Mouse (Mus musculus) hindbrain, embryonic 15.5 days (tissue): ENCODE results near the gene Adam11. TPM values are rescaled to one million over a fixed set of nuclear protein-coding genes. Genes with fewer than 3 reads are reported as not detected.
A peak's percentile ranks its signal among the peaks of the same experiment; 100 is the strongest.

Experiments
- ATAC-seq: fragments of 200-750 bp; cut with Nextera tagmentation; 2 replicates; pipeline ENCODE4 v1.8.0; 2017; ENCODE audit warnings: low read depth, moderate number of reproducible peaks, moderate TSS enrichment; ENCODE audit not compliant: low FRiP score
- H3K27ac ChIP-seq: fragments of 300-500 bp; sonication (generic); replicated peaks from 2 replicates; pipeline ENCODE4 v1.5.1; 2015; ENCODE audit warnings: mild to moderate bottlenecking, inconsistent platforms
- H3K27me3 ChIP-seq: fragments of 300-500 bp; sonication (generic); 2 replicates; pipeline ENCODE4 v1.6.1; 2015; ENCODE audit warnings: control low read depth, inconsistent platforms
- H3K36me3 ChIP-seq: fragments of 300-500 bp; sonication (generic); 2 replicates; pipeline ENCODE4 v1.6.1; 2015; ENCODE audit warnings: control low read depth, inconsistent platforms
- H3K4me1 ChIP-seq: fragments of 300-500 bp; sonication (generic); replicated peaks from 2 replicates; pipeline ENCODE4 v1.6.1; 2015; ENCODE audit warnings: control low read depth, inconsistent platforms
- H3K4me2 ChIP-seq: fragments of 300-500 bp; sonication (generic); 2 replicates; pipeline ENCODE4 v1.6.1; 2015; ENCODE audit warnings: moderate library complexity, mild to moderate bottlenecking, inconsistent platforms
- H3K4me3 ChIP-seq: fragments of 300-500 bp; sonication (generic); 2 replicates; pipeline ENCODE4 v1.5.1; 2015; ENCODE audit warnings: mild to moderate bottlenecking, inconsistent platforms
- H3K9ac ChIP-seq: fragments of 300-500 bp; sonication (generic); 2 replicates; pipeline ENCODE4 v1.6.1; 2015; ENCODE audit warnings: inconsistent platforms
- H3K9me3 ChIP-seq: fragments of 300-500 bp; sonication (generic); 2 replicates; pipeline ENCODE4 v1.6.1; 2016; ENCODE audit warnings: control low read depth, inconsistent platforms
- WGBS: fragments of 180-500 bp; shearing (Covaris S2); methylation state at CpG from one replicate; pipeline ENCODE4 v1.1.7; 2015; 5-methylcytosine and 5-hydroxymethylcytosine counted together
- polyA plus RNA-seq: library from polyadenylated mRNA; unstranded; fragments of >200 nt; fragmentation: Nextera tagmentation; extraction: Ambion mirVana; gene quantifications from 2 replicates; pipeline ENCODE4 v1.2.1, GENCODE M21; 2015

Gene Adam11
- polyA plus RNA-seq, 1 experiment from 2014 or later: 25.6 TPM

DNA sequence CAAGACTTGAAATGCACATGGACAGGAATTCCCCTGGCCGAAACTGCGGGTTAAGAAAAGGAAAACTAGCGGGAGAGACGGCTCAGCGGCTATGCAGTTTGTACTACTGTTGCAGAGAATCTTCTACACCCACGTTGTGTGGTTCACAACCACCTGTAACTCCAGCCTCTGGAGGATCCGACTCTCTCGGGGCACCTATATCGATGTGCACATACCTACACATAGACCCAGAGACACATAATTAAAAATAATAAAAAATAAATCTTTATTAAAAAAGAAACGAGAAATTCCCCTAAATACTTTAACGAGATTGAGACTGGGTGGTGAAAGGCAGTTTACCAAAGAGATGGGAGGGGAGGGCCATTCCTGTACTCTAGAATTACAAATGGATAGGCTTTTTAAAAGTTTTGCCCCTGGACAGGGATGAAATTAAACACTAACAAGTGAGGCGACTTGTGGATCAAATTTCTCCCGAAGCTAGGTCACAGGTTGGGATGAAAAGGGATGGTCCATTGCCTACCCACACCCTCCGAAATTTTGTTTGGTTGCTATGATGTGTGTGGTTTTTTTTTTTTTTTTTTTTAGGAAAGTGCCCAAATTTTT lies 58.6 kb downstream of the Adam11 start:
- WGBS: 6% methylated on average over 14 of the region's 14 CpGs
- Histone ChIP-seq H3K27me3 (no peaks in the 10 kb centered on the region; the same call in 1 of the 2 replicates), H3K4me3 (peak overlapping the region; percentile 69), H3K4me1 (peaks cover 28% of the 10 kb centered on the region), H3K9me3 (no peaks in the 10 kb centered on the region), H3K9ac (peak overlapping the region; percentile 81; the same call in 1 of the 2 replicates), H3K4me2 (peak overlapping the region; percentile 73), H3K27ac (peak overlapping the region; percentile 92), H3K36me3 (no peaks in the 10 kb centered on the region)
- ATAC-seq: no peak

DNA sequence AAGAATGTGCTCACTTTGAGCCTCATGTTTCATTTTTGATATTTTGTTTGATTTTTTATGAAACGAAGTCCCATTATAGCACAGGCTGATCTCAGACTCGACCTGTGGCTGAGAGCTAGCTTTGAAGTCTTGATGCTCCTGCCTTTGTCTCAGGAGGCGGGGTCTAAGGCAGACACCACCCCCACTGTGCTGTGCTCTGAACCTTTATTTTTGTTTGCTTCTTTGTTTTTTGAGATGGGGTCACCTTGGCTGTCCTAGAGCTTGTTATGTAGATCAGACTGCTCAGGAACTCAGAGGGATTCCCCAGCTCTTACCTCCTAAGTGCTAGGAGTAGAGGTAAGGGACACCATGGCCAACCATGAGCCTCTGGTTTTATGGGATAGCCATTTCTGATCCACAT lies 59.2 kb downstream of the Adam11 start:
- H3K4me1 ChIP-seq: peaks cover 28% of the 10 kb centered on the region
- H3K9me3 ChIP-seq: no peaks in the 10 kb centered on the region
- ATAC-seq: no peak
- H3K36me3 ChIP-seq: no peaks in the 10 kb centered on the region
- WGBS: 13% methylated on average over 3 of the region's 3 CpGs
- H3K4me2 ChIP-seq: no peak overlapping the region
- no peak overlapping the region for H3K9ac ChIP-seq
- H3K27ac ChIP-seq: no peak overlapping the region
- no peak overlapping the region for H3K4me3 ChIP-seq
- no peaks in the 10 kb centered on the region; the same call in 1 of the 2 replicates for H3K27me3 ChIP-seq

DNA sequence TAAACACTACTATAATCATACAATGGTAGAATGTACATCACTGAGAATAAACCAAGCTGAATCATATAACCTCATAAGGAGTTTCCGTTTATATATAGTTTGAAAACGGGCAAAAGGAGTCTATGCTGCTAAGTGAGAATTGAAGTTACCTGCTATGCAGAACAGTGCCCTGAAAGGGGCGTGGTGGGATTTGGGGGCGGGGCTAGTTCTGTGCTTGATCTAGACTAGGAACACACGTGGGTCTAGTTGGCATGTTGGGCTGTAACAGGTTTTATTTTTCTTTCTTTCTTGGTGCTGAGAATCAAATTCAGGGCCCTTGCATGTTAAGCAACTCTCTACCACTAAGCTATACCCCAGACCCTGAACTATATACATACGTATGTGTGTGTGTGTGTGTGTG lies 60.0 kb downstream of the Adam11 start:
- 57% methylated on average over 6 of the region's 6 CpGs for WGBS
- H3K36me3 ChIP-seq: no peaks in the 10 kb centered on the region
- ATAC-seq: no peak

DNA sequence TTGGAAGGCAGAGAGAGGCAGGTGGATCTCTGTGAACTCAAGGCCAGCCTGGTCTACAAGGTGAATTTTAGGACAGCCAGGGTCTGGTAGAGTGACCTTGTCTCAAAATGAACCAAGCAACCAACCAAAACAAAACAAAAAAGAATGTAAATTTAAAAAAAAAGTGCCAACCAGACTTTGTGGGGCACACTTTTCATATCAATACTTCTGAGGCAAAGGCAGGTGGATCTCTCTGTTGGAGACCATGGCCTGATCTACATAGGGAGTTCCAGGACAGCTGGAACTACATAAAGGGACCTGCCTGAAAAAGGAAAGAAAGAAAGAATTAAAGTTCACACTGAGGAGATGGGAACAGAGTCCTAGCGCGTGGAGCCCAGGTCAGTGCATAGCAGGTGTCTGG lies 65.2 kb downstream of the Adam11 start:
- no peaks in the 10 kb centered on the region for H3K4me1 ChIP-seq
- no peak for ATAC-seq
- WGBS: 67% methylated on average over 2 of the region's 2 CpGs
- no peaks in the 10 kb centered on the region; the same call in 1 of the 2 replicates for H3K27me3 ChIP-seq
- H3K9ac ChIP-seq: no peak overlapping the region
- no peaks in the 10 kb centered on the region for H3K36me3 ChIP-seq
- H3K9me3 ChIP-seq: no peaks in the 10 kb centered on the region
- H3K4me3 ChIP-seq: no peak overlapping the region
- no peak overlapping the region for H3K27ac ChIP-seq
- no peak overlapping the region for H3K4me2 ChIP-seq

More for the DNA sequence above, 60.0 kb downstream of the Adam11 start:
- Histone ChIP-seq H3K9me3 (no peaks in the 10 kb centered on the region), H3K27me3 (no peaks in the 10 kb centered on the region; the same call in 1 of the 2 replicates), H3K4me3 (no peak overlapping the region), H3K27ac (no peak overlapping the region), H3K4me2 (no peak overlapping the region), H3K9ac (no peak overlapping the region), H3K4me1 (peaks cover 27% of the 10 kb centered on the region)

DNA sequence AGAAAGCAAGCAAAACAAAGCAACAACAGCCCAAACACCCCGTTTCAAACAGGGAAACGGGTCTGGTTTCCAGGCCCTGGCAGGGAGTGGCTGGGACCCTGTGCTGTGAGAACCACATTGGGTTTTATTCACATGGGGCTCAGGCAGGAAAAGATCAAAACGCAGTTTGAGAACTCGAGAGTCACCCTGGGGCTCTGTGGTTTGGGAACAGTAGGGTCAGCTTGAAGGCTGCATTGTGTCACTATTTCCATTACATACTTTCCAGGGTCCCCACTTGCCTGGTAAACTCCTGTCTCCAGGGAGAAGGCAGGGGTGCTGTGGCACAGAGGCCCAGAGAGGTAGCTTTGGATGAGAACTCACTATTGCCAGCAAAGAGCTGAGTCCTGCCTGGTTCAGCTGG lies 65.9 kb downstream of the Adam11 start:
- ATAC-seq: no peak

More for the DNA sequence above, 65.9 kb downstream of the Adam11 start:
- H3K9ac ChIP-seq: no peak overlapping the region
- no peak overlapping the region for H3K4me3 ChIP-seq
- no peaks in the 10 kb centered on the region for H3K4me1 ChIP-seq
- WGBS: 58% methylated on average over 4 of the region's 4 CpGs
- H3K27ac ChIP-seq: no peak overlapping the region
- H3K36me3 ChIP-seq: no peaks in the 10 kb centered on the region
- H3K27me3 ChIP-seq: no peaks in the 10 kb centered on the region; the same call in 1 of the 2 replicates
- no peak overlapping the region for H3K4me2 ChIP-seq
- no peaks in the 10 kb centered on the region for H3K9me3 ChIP-seq

Other genes starting within 250 kb of the Adam11 start
- gene Gpatch8, start 205.0 kb upstream of the Adam11 start, polyA plus RNA-seq: 66.6 and 69.9 TPM in 2 replicates
- gene Gm11627, start 182.0 kb upstream of the Adam11 start, polyA plus RNA-seq: 3.1 and 3.4 TPM in 2 replicates
- 7.9 and 9.8 TPM in 2 replicates for gene Fzd2, start 157.0 kb upstream of the Adam11 start, polyA plus RNA-seq
- gene Meioc, start 97.7 kb upstream of the Adam11 start, polyA plus RNA-seq: 0.09 and 0.16 TPM in 2 replicates
- gene Ccdc43, start 63.7 kb upstream of the Adam11 start, polyA plus RNA-seq: 34.2 and 35.5 TPM in 2 replicates
- gene Gjc1, start 58.3 kb downstream of the Adam11 start, polyA plus RNA-seq: 32.5 and 32.8 TPM in 2 replicates
- gene Higd1b, start 74.4 kb downstream of the Adam11 start, polyA plus RNA-seq: 12.1 and 13.9 TPM in 2 replicates
- gene Eftud2, start 119.5 kb downstream of the Adam11 start, polyA plus RNA-seq: 133 and 142 TPM in 2 replicates
- gene Ccdc103, start 119.8 kb downstream of the Adam11 start, polyA plus RNA-seq: 2.0 and 2.1 TPM in 2 replicates
- gene Fam187a, start 123.7 kb downstream of the Adam11 start, polyA plus RNA-seq: 0.13 TPM in 1 of 2 replicates, not detected in the other
- 1.8 and 1.9 TPM in 2 replicates for gene Gfap, start 139.5 kb downstream of the Adam11 start, polyA plus RNA-seq
- 2.1 and 3.6 TPM in 2 replicates for gene Kif18b, start 163.7 kb downstream of the Adam11 start, polyA plus RNA-seq
- 9.8 and 11.1 TPM in 2 replicates for gene C1ql1, start 185.2 kb downstream of the Adam11 start, polyA plus RNA-seq